Mouse (Mus musculus): ENCODE measurements around the gene Kcnk4.

The Kcnk4 gene

GRCm38 (mm10) chr19:6892512-6892911 lies 41.8 kb downstream of the Kcnk4 start:
- no peak for DNase-seq (ENCODE audit: extremely low spot score, low spot score)

- no peak for DNase-seq (ENCODE audit: extremely low spot score, low spot score)
Observed at GRCm38 (mm10) chr19:6877965-6878364, 56.4 kb downstream of the Kcnk4 start.

GRCm38 (mm10) chr19:6876799-6877198 lies 57.5 kb downstream of the Kcnk4 start:
- no peak for DNase-seq (ENCODE audit: extremely low spot score, low spot score)

- no peak for DNase-seq (ENCODE audit: extremely low spot score, low spot score)
Observed at GRCm38 (mm10) chr19:6875834-6876233, 58.5 kb downstream of the Kcnk4 start.

GRCm38 (mm10) chr19:6874257-6874656 lies 60.1 kb downstream of the Kcnk4 start:
- no peak for DNase-seq (ENCODE audit: extremely low spot score, low spot score)
